Mouse (Mus musculus) A20 (cell line): ENCODE data around the gene Gm28053.

ENCODE experiments used
- DNase-seq: peaks from one replicate; pipeline ENCODE4 v3.0.0-alpha.2; 2011; ENCODE audit warnings: low read depth, low spot score

Gene Gm28053

DNA sequence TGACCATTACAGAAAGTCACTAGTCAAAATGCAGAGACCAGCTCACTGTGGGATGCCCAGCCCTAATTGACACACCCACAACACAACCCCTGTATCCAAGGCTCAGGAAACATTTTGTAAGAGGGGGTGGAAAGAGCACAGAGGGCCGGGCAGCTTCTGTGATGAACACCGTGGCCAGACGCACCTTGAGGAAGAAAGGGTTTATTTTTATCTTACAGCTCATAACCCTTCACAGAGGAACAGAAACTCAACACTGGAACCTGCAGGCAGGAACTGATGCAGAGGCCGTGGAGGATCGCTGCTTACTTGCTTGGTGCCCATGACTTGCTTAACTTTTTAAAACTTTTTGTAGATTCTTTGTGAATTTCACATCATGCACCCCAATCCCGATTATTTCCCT lies 25.4 kb upstream of the Gm28053 start:
- DNase-seq: peak; percentile 85

DNA sequence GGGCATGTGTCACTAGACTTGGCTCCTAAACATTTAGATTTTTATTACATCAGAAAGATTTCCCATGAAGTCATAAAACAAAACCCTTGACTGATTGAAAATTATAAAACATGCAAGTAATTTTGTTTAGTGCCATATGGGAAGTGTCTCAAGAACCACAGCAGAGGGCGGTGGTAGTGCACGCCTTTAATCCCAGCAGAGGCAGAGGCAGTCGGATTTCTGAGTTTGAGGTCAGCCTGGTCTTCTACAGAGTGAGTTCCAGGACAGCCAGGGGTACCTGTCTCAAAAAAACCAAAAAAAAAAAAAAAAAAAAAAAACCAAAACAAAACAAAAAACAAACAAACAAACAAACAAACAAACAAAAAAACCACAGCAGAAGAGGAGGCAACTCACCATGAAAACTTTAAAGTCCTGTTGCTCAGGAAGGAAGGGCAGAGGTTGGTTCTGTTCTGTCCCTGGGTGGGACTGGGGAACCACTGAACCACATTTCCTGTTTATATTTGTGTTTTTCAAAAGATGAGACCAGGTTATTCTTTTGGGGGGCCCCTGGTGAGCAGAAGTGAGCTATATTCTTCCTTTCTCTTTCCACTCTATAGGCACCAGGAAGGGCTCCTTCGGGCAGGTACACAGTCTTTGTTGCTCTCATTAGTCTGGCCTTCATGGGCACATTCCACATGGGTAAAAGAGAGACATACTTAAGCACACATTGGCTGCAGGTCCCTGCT lies 21.4 kb upstream of the Gm28053 start:
- no peak for DNase-seq

DNA sequence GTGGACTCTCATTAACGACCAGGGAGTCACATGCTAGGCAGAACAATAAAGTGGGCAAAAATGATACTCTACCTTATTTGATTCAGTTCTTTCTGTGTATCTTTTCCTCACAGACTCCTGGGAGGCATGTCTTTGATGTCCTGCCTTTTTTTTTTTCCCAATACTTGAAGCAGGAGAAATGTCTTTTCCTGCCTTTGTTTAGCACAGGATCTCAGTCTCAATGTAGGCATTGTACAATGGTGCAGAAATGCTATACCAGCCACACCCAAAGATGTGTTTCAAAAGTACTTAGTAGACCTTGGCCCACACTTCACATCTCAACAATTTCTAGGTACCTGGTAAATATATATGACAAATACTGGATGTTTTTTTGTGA lies 20.9 kb upstream of the Gm28053 start:
- DNase-seq: no peak

- DNase-seq: no peak
These were observed 20.1 kb upstream of the Gm28053 start for GRCm38 (mm10) chr6:48698066-48698856.

- DNase-seq: no peak
These were observed 19.5 kb upstream of the Gm28053 start for GRCm38 (mm10) chr6:48698888-48699287.

DNA sequence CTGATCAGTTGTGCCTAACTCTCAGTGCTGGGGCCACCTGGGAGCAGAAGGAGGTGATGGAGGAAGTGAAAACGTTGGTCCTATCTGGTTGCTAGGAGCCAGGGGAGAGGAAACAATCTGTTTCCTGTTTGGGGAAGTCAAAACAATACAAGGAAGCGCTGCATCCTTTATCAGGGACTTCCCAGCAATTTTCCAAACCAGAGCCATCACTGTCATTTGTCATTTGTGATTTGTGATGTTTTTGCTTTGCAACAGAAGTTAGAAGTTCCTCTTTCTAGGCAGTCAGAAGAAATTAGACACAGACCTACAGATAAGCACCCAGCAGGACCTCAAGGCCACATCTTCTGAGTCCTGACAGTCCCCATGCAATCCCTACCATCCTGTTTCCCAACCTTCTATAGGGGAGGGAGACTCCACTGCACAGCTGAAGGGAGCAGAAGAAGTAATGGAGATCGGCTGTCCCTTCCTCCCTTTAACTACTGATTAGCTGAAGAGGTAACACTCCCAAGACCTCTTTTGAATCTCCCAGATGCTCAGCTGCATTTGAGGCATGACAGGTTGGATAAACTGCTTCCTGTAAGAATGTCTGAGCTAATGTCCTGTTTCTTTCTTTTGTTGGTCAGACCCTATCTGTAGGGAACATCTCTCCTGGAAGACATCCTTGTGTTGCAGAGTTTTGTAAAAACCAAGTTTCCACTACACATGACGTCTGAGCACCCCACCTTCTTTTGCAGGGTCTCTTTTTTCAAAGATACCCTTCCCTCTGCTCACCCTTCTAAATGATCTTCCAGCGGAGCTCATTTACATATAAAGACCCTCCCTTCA lies 17.9 kb upstream of the Gm28053 start:
- peak; percentile 78 for DNase-seq

- no peak for DNase-seq
These were observed 16.3 kb upstream of the Gm28053 start for GRCm38 (mm10) chr6:48702146-48702545.

- DNase-seq: no peak
These were observed 15.8 kb upstream of the Gm28053 start for GRCm38 (mm10) chr6:48702601-48703000.

DNA sequence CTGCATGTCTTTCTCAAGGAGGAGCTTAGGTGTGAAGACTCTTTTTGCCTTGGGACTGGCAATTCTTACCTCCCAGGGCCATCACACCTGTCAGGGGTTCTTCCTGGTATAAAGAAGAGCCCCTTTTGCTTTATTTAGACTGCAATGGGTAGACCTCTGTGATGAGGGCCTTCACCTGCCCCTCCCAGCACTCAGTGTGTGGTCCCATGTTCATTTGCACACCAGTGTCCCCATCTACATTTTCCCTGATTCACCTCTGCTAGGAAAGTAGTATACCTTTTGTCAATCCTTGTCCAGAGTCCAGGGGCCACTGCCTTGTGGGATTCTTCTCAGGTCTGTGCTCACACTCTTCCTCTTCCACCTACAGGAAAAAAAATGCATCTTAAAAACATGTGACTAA lies 14.3 kb upstream of the Gm28053 start:
- no peak for DNase-seq

DNA sequence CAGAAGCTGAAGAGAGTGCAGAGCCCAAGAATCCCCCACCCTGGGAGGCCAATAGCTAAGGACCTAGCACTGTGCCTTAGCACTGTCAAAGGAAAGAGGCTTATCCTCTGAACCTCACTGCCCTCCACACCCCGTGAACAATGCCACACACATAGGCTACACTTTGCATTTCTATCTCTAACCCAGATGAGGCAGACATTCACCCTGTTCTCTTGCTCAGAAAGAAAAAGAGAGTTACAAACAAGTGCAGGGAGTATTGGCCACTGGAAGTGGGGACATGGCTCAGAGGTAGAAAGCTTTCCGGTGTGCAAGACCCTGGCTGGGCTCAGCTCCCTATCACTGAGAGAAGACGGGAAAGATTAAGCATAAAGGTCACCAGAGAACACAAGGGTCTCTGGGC lies 12.3 kb upstream of the Gm28053 start:
- no peak for DNase-seq

GRCm38 (mm10) chr6:48720326-48720725 lies 1.9 kb downstream of the Gm28053 start:
- DNase-seq: no peak

GRCm38 (mm10) chr6:48723468-48723867 lies 5.1 kb downstream of the Gm28053 start:
- no peak for DNase-seq

DNA sequence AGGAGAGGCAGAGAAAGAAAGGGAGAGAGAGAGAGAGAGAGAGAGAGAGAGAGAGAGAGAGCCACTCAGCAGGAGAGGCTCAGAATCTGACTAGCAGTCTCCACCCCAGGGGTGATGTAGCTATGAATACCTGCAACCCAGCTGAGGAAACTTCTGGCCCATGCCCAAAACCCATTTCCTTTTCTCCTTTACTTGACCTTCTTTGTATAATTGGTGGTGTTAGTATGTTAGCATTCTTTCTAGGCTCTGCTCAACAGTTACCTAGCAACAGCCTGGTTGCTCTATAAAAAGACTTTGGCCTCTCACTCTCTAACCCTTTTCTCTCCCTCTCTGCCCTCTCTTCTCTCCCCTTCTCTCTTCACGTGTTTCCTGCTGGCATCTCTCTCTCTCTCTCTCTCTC lies 7.1 kb downstream of the Gm28053 start:
- peak; percentile 63 for DNase-seq

- DNase-seq: no peak
These were observed 9.4 kb downstream of the Gm28053 start for GRCm38 (mm10) chr6:48727761-48728160.

DNA sequence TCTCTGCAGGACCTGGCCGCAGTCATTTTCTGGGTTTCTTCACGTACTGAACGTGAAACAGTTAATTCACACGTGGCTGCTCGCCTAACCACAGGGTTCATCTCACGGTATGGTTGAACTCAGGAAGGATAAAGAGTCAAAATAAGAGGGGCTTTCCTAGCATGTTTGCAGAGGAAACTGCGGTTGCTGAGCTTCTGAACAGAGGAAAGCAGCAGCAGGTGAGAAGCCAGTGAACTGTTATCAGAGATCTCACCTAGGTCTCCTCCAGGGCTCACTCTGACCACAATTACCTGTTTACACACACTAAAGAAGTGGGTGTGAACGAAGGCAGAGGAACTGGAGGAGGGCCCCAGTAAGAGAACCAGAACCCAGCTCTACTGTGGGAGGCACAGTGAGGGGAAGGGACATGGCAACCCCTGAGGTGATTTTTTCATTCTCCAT lies 14.5 kb downstream of the Gm28053 start:
- peak; percentile 92 for DNase-seq

DNA sequence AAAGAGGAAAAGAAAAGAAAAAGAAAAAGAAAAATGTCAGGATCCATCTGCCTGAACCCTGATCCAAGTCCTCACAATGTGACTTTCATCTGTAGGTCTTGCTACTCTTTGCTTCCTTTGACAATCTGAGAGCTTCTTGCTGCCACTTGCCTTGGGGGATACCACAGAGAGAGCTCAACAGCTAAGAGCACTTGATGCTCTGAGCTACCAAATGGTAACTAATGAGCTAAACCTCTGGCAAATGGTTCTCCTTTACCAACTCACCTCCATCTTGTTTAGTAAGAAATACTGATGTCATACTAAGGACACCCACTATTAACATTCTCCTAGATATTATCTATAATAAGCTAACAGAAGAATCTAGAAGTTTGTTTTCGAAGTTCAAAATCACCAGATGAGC lies 15.3 kb downstream of the Gm28053 start:
- no peak for DNase-seq

DNA sequence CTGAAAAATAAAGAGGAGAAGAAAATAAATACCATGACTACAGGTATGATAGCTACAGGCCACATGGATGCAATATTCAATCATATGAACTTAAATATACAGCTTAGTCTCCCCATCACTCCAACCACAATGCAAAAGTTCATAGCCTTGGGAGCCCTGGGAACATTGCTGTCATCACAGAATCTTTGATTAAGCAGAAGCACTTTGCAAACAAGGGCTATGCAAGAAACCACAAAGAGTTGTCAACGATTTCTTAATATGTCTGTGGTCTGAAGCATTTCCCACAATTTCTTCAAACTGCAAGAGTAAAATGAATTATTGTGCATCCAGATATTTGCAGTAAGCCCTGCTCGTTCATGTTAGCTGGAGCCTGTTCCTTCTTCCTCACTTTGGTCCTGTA lies 18.6 kb downstream of the Gm28053 start:
- DNase-seq: no peak

- no peak for DNase-seq
These were observed 19.3 kb downstream of the Gm28053 start for GRCm38 (mm10) chr6:48737688-48738087.

DNA sequence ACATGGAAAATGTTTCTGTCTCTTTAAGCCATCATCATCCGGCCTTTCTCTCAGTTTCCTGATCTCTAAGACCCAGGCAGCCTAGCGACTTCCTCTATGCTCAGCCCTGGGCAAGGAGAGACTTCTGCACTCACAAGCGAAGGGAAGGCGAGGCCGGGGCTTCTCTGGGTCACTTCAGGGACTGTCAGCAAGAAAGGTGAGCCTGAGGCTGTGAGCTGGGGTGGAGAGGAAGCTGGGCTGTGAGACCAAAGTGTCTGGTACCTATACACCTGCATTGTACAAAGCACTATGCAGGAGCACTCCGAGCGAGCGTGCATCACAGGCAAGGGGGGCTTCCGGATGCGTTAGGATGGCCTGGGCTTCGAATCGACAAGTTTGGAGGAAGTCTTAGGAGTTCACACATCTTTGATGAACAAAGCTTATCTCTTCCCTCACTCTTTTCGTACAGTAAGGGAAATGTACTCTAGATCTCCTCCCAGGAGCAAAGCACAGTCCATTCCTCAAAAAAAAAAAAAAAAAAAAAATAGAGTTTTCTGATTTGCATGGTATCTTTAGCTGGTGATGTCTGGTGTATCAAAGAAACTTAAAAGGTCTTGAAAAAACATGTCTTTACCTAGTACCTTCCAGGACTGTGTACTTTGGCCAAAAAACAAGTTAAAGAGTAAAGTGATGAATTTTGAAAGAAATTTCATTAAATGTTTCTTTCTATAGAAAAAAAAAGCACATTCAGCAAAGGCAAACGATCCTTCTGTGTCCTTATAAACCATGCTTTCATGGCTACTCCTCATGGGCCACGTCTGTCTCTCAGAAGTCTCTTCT lies 20.8 kb downstream of the Gm28053 start, which contains the start of gene Gimap1:
Gimap1 (plus strand) TSS at position 94 of the 819 bp plus-strand sequence.
- peak; percentile 88 for DNase-seq

DNA sequence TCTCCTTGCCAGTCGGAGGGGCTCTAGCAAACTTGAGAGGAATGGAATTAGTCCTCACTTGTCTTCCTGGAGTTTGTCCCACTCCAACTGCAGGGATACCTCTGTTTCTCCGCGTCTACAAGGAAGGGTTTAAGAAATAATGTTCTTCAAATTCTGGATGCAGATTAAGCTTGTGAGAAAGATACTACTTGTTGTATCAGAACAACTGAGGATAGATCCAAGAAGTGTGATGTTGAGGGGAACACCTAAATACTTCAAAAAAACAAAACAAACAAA lies 21.3 kb downstream of the Gm28053 start:
- no peak for DNase-seq

DNA sequence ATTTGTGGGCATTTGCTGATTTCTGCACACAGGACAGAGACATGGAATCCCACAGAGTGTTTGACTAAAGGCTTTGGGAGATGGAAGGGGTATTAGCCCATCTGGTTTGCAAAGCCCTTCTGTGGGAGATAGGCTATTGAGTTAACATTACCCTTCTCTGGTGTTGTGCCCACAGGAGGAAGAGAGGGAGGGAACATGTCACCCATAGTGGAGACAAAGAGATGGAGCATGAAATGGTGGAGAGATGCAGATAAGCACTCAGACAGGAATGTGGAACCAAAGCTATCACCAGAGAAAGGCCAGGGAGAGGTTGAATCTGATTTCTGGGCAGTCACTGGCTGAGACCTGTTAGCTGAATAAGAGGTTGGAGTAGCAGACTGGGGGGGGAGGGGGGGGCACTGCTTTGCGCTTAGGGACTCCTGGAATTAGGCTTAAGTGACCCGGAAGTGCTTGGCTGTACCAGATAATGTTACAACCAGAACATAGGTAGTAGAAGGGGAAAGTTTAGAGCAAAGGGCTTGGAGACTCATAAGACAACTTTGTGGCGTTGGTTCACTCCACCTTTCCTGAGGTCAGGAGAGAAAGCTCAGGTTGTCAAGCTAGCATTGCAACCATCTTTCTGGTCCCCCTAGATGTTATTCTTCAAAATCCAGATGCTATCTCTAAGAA lies 22.2 kb downstream of the Gm28053 start:
- no peak for DNase-seq
